Mouse (Mus musculus) adrenal gland, adult 8-10 months (tissue): Measurements from ENCODE around the gene Olfr1200. TPM values are rescaled to one million over a fixed set of nuclear protein-coding genes. Genes with fewer than 3 reads are reported as not detected.

Experiments
- DNase-seq: peaks from one replicate; pipeline ENCODE4 v3.0.0; 2022
- total RNA-seq, 4 experiments: library from RNA; stranded (reverse); gene quantifications; 2 replicates each; pipeline ENCODE4 v1.2.4; 2022

Olfr1200 gene
- total RNA-seq = not detected

- DNase-seq = no peak
Observed at GRCm38 (mm10) chr2:88770388-88770787, at the start of gene Olfr1200. Gene Olfr1200, minus strand, starts transcription at chr2:88770488.

DNA sequence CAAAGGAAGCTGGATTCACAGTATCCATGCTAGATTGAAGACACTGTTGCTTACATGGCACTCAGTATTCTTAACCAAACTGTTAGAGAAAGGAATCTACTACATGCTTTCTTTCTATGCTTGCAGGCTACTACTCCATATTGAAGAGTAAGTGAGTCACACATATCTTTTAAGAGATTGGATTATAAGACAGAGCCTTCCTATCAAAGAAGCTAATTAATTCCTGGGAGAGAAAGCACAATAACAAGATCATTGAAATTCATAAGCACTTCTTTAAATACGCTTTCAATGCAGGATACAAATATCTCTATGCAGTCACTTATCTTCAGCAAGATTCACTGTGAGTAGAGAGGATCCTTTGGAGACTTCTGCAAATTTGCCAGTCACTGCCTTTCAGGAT lies 43.9 kb upstream of the Olfr1200 start, which contains the start of gene Olfr1202:
Gene Olfr1202 (plus strand): TSS at position 301 of the 400 bp plus-strand sequence.
- no peak for DNase-seq

DNA sequence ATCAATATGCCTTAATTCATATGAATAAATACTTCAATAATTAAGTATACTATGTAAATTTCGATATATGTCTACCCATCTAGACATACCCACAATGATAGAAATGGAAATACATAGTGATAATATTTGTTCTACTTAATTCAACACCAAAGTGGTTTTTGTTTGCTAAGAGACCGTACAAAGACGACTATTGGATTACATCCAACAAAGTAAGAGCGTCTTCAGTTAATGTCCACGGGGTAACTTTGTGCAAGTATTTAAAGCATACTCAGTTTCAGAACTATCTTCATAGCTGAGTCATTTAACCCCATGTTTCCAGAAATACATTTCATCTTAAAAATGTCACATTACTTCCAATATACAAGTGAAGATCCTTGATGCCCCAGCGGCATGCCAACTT lies 22.4 kb upstream of the Olfr1200 start, which contains the start of gene Olfr1201:
Gene Olfr1201 (plus strand): TSS at position 301 of the 400 bp plus-strand sequence.
- DNase-seq = no peak

GRCm38 (mm10) chr2:88760369-88760768 lies 9.9 kb downstream of the Olfr1200 start, which contains the start of gene Olfr1199:
Gene Olfr1199, minus strand, starts transcription at chr2:88760469.
- no peak for DNase-seq

DNA sequence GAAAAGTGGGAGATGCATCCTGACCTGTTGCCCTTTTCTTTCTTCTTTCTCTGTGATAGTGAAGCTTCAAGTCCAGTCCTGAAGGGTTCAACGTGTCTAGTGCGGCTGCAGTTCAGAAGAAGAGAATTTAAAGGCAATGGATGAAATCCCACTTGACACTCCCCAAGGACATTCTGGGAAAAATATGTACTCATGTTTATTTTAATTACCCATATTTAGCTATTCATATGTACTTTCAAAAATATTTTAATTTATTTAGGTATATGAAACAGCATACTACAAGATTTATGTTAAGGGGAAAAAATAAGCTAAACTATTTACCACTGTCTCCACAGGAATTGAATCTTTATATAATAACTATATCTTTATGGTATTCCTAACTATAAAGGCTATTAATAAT lies 19.0 kb downstream of the Olfr1200 start, which contains the start of gene Olfr1198:
Gene Olfr1198 (minus strand): TSS at position 101 of the 400 bp plus-strand sequence.
- no peak for DNase-seq

GRCm38 (mm10) chr2:88743379-88743778 lies 26.9 kb downstream of the Olfr1200 start:
- DNase-seq = no peak

DNA sequence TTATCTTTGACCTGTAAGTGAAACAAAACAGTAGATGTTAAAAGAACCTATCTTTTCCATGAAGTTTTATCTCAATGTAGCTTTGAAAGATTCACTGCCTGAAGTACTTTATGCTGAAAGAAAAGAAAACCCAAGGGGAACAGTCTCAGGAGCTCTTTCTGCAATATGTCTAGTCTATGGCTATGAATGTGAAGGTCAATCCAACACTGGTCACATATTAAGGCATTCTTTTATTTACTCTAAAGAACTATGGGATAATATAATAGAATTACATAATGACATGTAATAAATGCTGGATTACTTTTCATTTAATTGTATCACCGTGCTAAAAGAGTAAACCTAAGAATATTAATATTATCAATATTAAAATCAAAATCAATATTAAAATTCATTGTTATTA lies 38.0 kb downstream of the Olfr1200 start, which contains the start of gene Olfr1197:
Gene Olfr1197 (minus strand): TSS at position 101 of the 400 bp plus-strand sequence.
- DNase-seq = no peak

Other genes starting within 250 kb of the Olfr1200 start
- not detected for gene Olfr1188, start 213.6 kb downstream of the Olfr1200 start, total RNA-seq
- not detected for gene Olfr1189, start 184.0 kb downstream of the Olfr1200 start, total RNA-seq
- gene Olfr1191-ps1, start 129.9 kb downstream of the Olfr1200 start, total RNA-seq = not detected
- gene Olfr1192-ps1, start 122.0 kb downstream of the Olfr1200 start, total RNA-seq = not detected
- gene Olfr1193, start 94.9 kb downstream of the Olfr1200 start, total RNA-seq = not detected
- gene Olfr1195, start 81.3 kb downstream of the Olfr1200 start, total RNA-seq = not detected
- gene Olfr1196, start 65.9 kb downstream of the Olfr1200 start, total RNA-seq = not detected
- gene Olfr1197, start 38.1 kb downstream of the Olfr1200 start, total RNA-seq = not detected
- not detected for gene Olfr1198, start 19.1 kb downstream of the Olfr1200 start, total RNA-seq
- not detected for gene Olfr1199, start 10.0 kb downstream of the Olfr1200 start, total RNA-seq
- not detected for gene Olfr1201, start 22.5 kb upstream of the Olfr1200 start, total RNA-seq
- gene Olfr1202, start 44.0 kb upstream of the Olfr1200 start, total RNA-seq = not detected
- not detected for gene Olfr1205, start 59.2 kb upstream of the Olfr1200 start, total RNA-seq
- gene Olfr1204, start 78.8 kb upstream of the Olfr1200 start, total RNA-seq = not detected
- not detected for gene Olfr1206, start 92.7 kb upstream of the Olfr1200 start, total RNA-seq
- gene Olfr1208, start 131.8 kb upstream of the Olfr1200 start, total RNA-seq = not detected
- not detected for gene Olfr1209, start 144.7 kb upstream of the Olfr1200 start, total RNA-seq
- gene Olfr1211, start 167.6 kb upstream of the Olfr1200 start, total RNA-seq = not detected
- gene Olfr1212, start 183.5 kb upstream of the Olfr1200 start, total RNA-seq = not detected
- not detected for gene Gm13762, start 209.8 kb upstream of the Olfr1200 start, total RNA-seq
- not detected for gene Olfr1214, start 222.2 kb upstream of the Olfr1200 start, total RNA-seq
- gene Olfr1215, start 236.5 kb upstream of the Olfr1200 start, total RNA-seq = not detected
- not detected for gene Olfr1216, start 247.9 kb upstream of the Olfr1200 start, total RNA-seq